Mouse (Mus musculus) C2C12 (cell line): ENCODE data around the gene Hoxb7. TPM values are rescaled to one million over a fixed set of nuclear protein-coding genes. Genes with fewer than 3 reads are reported as not detected.

ENCODE experiments used
- H3K27me3 ChIP-seq: one replicate; pipeline ENCODE4 v1.6.1; 2011; ENCODE audit not compliant: control insufficient read depth, insufficient read depth, insufficient read length
- H3K36me3 ChIP-seq: one replicate; pipeline ENCODE4 v1.6.1; 2011; ENCODE audit not compliant: control insufficient read depth, insufficient read depth
- H3K4me3 ChIP-seq: one replicate; pipeline ENCODE4 v1.5.1; 2011; ENCODE audit warnings: mild to moderate bottlenecking, control low read depth; ENCODE audit not compliant: poor library complexity, insufficient read depth, severe bottlenecking
- H3K79me2 ChIP-seq: one replicate; pipeline ENCODE4 v1.6.1; 2011; ENCODE audit not compliant: control insufficient read depth, insufficient read depth
- H3K79me3 ChIP-seq: one replicate; pipeline ENCODE4 v1.6.1; 2011; ENCODE audit warnings: low read depth, control low read depth
- H3ac ChIP-seq: one replicate; pipeline ENCODE3; 2011; ENCODE audit warnings: low read depth; ENCODE audit not compliant: control insufficient read depth, insufficient read length
- CEBPB ChIP-seq: IDR thresholded peaks from one replicate; pipeline ENCODE4 v1.6.1; 2011; ENCODE audit warnings: low read depth, mild to moderate bottlenecking, control low read depth, moderate library complexity
- CTCF ChIP-seq: IDR thresholded peaks from one replicate; pipeline ENCODE4 v1.5.1; 2011; ENCODE audit not compliant: control insufficient read depth, insufficient read depth, insufficient read length
- FOSL1 ChIP-seq: IDR thresholded peaks from one replicate; pipeline ENCODE4 v1.8.0; 2011; ENCODE audit warnings: mild to moderate bottlenecking, low read length; ENCODE audit not compliant: poor library complexity, insufficient read depth, severe bottlenecking
- MAX ChIP-seq: IDR thresholded peaks from one replicate; pipeline ENCODE4 v1.6.1; 2011; ENCODE audit warnings: mild to moderate bottlenecking, control low read depth
- MYOD1 ChIP-seq: IDR thresholded peaks from one replicate; pipeline ENCODE4 v1.6.1; 2011; ENCODE audit warnings: low read depth; ENCODE audit not compliant: control insufficient read depth, insufficient read length
- MYOG ChIP-seq: IDR thresholded peaks from one replicate; pipeline ENCODE4 v1.6.1; 2011; ENCODE audit not compliant: control insufficient read depth, insufficient read length; ENCODE audit errors: extremely low read depth
- USF1 ChIP-seq: IDR thresholded peaks from one replicate; pipeline ENCODE4 v1.6.1; 2011; ENCODE audit warnings: low read depth, mild to moderate bottlenecking, control low read depth, moderate library complexity
- polyA plus RNA-seq: library from polyadenylated mRNA; unstranded; fragments of >200 nt; fragmentation: generic; extraction: Trizol; gene quantifications from one replicate; pipeline ENCODE4 v1.2.1, GENCODE M21; 2012; ENCODE audit warnings: missing spikeins

The Hoxb7 gene
- polyA plus RNA-seq, 1 experiment: 0.04 TPM

- H3K4me3 ChIP-seq: no peak overlapping the region
- TF ChIP-seq MYOG (no peak), USF1 (no peak), FOSL1 (no peak), CTCF (no peak), CEBPB (no peak), MAX (no peak), MYOD1 (no peak)
- H3ac ChIP-seq: no peak overlapping the region
- no peaks in the 10 kb centered on the region for H3K79me2 ChIP-seq
- no peaks in the 10 kb centered on the region for H3K79me3 ChIP-seq
- H3K27me3 ChIP-seq: peaks cover 93% of the 10 kb centered on the region
- H3K36me3 ChIP-seq: no peaks in the 10 kb centered on the region
Observed at GRCm38 (mm10) chr11:96272024-96272921, 14.2 kb upstream of the Hoxb7 start.

GRCm38 (mm10) chr11:96274428-96274827, 12.0 kb upstream of the Hoxb7 start:
- TF ChIP-seq FOSL1 (no peak), MAX (no peak), MYOD1 (no peak), MYOG (no peak), USF1 (no peak), CTCF (no peak), CEBPB (no peak)
- Histone ChIP-seq H3K36me3 (no peaks in the 10 kb centered on the region), H3K79me3 (no peaks in the 10 kb centered on the region), H3ac (no peak overlapping the region), H3K27me3 (peaks cover 93% of the 10 kb centered on the region), H3K79me2 (no peaks in the 10 kb centered on the region), H3K4me3 (no peak overlapping the region)

- Histone ChIP-seq H3K27me3 (peaks cover 90% of the 10 kb centered on the region), H3K4me3 (no peak overlapping the region), H3ac (no peak overlapping the region)
Observed at GRCm38 (mm10) chr11:96275896-96276295, 10.5 kb upstream of the Hoxb7 start.

GRCm38 (mm10) chr11:96277151-96278044, 9.0 kb upstream of the Hoxb7 start:
- Histone ChIP-seq H3K36me3 (no peaks in the 10 kb centered on the region), H3ac (no peak overlapping the region), H3K79me3 (no peaks in the 10 kb centered on the region), H3K27me3 (peaks cover 89% of the 10 kb centered on the region), H3K79me2 (no peaks in the 10 kb centered on the region), H3K4me3 (no peak overlapping the region)
- TF ChIP-seq MYOD1: no peak
- TF ChIP-seq USF1: no peak

More at GRCm38 (mm10) chr11:96275896-96276295, 10.5 kb upstream of the Hoxb7 start:
- H3K79me2 ChIP-seq: no peaks in the 10 kb centered on the region
- no peaks in the 10 kb centered on the region for H3K36me3 ChIP-seq
- H3K79me3 ChIP-seq: no peaks in the 10 kb centered on the region
- no peak for TF ChIP-seq MYOD1
- no peak for TF ChIP-seq CEBPB
- TF ChIP-seq USF1: no peak

GRCm38 (mm10) chr11:96278324-96278723, 8.1 kb upstream of the Hoxb7 start:
- no peak overlapping the region for H3ac ChIP-seq
- no peaks in the 10 kb centered on the region for H3K36me3 ChIP-seq
- H3K4me3 ChIP-seq: no peak overlapping the region
- TF ChIP-seq FOSL1 (no peak), CEBPB (no peak), CTCF (no peak), MYOD1 (no peak), MYOG (no peak), MAX (no peak), USF1 (no peak)
- no peaks in the 10 kb centered on the region for H3K79me2 ChIP-seq
- H3K79me3 ChIP-seq: no peaks in the 10 kb centered on the region
- H3K27me3 ChIP-seq: peaks cover 89% of the 10 kb centered on the region
